Mouse (Mus musculus) liver, embryonic 14.5 days (tissue): Measurements from ENCODE around the gene Bglap3.

Experiments used
- CTCF ChIP-seq: IDR thresholded peaks from 2 replicates; pipeline ENCODE4 v1.5.1; 2016; ENCODE audit warnings: antibody characterized with exemption, low read depth, control low read depth
- EP300 ChIP-seq: IDR thresholded peaks from 2 replicates; pipeline ENCODE4 v1.6.1; 2016; ENCODE audit warnings: antibody characterized with exemption, low read depth

DNA sequence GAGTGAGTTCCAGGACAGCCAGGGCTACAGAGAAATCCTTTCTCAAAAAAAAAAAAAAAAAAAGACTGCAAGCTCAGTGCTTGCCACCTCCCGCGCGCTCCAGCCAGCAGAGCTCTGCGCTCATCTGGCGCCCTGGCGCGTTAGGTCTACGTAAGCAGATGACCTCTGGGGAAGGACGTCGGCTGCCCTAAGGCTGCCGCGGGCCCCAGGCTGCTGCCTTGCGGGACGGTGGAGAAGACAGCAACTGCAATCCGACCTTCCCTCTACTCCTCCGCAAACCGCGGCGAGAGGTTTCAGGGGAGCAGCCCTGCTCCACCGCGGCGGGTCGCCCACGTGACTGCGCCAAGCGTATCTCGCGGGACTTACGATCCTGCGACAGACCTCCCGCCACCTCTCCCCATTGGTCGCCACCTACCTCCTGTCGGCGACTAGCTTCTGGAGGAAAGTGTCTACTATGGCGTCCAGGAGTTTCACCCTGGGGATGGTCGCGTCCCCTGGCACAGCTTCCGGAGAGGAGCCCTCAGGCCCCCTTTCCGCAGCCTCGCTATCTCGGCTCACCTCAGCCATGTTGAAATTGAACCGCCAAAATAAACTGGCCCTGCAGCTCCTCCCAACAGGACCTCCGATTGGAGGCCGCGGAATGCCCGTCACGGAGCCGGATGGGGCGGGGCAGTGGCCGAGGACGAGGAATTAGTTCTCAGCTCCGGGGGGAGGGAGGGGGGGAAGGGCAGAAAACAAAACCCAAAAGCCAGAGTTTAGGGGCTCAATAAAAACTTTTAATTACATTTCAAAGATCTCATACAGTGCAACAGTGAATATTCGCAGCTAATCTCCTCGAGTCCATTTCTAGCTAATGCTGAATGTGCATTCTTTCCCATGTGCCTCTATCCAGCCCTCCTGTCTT, 37.5 kb upstream of the Bglap3 start, which contains the start of gene Pmf1:
- TF ChIP-seq CTCF (peak; percentile 30; the same call in 1 of the 2 replicates), EP300 (peak; percentile 59)
